Mouse (Mus musculus) cortical plate, adult 2 months (tissue): ENCODE data around the gene Hcn2.

Experiments used
- CTCF ChIP-seq: fragments of 200-500 bp; IDR thresholded peaks from 2 replicates; pipeline ENCODE4 v1.5.1; 2011; ENCODE audit warnings: mild to moderate bottlenecking, control low read depth, low read length; ENCODE audit not compliant: insufficient read depth; ENCODE audit errors: extremely low read depth
- POLR2A ChIP-seq: fragments of 200-500 bp; IDR thresholded peaks from 2 replicates; pipeline ENCODE4 v1.6.1; 2011; ENCODE audit warnings: mild to moderate bottlenecking, low read length, control low read depth; ENCODE audit not compliant: insufficient read depth; ENCODE audit errors: extremely low read depth

DNA sequence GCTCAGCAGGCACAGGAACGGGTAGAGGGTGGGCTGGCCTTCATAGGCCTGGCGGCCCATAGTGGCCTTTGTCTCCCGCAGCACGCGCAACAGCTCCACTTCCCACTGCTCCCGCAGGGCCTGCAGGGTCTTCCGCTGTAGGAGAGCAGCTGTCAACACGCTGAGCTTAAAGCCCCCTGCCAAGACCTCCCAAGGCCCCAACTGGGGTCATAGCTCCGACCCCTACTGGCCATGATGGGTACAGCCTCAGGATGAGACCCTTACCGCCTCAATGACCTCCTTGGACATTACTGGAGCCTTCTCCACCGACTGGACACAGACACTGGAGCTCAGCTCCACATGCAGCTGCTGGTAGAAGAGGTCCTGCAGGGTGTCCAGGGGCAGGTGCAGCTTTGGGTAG, 24.4 kb downstream of the Hcn2 start:
- no peak for TF ChIP-seq CTCF
- no peak for TF ChIP-seq POLR2A
